Mouse (Mus musculus) erythroid progenitor cell, adult 5-6 weeks (primary cell): ENCODE results near the gene Mdm2. TPM values are rescaled to one million over a fixed set of nuclear protein-coding genes. Genes with fewer than 3 reads are reported as not detected.

Source experiments
- ATAC-seq: replicated peaks from 2 replicates; pipeline ENCODE4 v1.8.0; 2016; ENCODE audit warnings: moderate number of reproducible peaks, mild to moderate bottlenecking, moderate TSS enrichment, inconsistent platforms; ENCODE audit not compliant: poor library complexity, low FRiP score, severe bottlenecking
- total RNA-seq, 2 experiments: library from RNA; stranded (forward) in 1 of 2; stranded (reverse) in 1 of 2; fragments of 150-400 nt in 1 of 2; fragments of 186-747, 209-891 nt in 1 of 2; gene quantifications; 2 replicates each; pipeline versions ENCODE4 v1.2.3 to v1.2.4; 2015 to 2017; ENCODE audit warnings: low replicate concordance in 2 of 2

The Mdm2 gene
- total RNA-seq, 2 experiments from 2014 or later, result 82.0 to 84.7 TPM

GRCm38 (mm10) chr10:117664926-117665209 is 45.7 kb downstream of the Mdm2 start:
- no peak for ATAC-seq

- no peak for ATAC-seq
These were observed 46.2 kb downstream of the Mdm2 start for GRCm38 (mm10) chr10:117664208-117664925.

GRCm38 (mm10) chr10:117663865-117664200 is 46.7 kb downstream of the Mdm2 start:
- no peak for ATAC-seq

GRCm38 (mm10) chr10:117663056-117663864 is 47.3 kb downstream of the Mdm2 start:
- ATAC-seq, result no peak

GRCm38 (mm10) chr10:117662316-117663055 is 48.1 kb downstream of the Mdm2 start:
- ATAC-seq, result no peak

GRCm38 (mm10) chr10:117659819-117660218 is 50.7 kb downstream of the Mdm2 start:
- no peak for ATAC-seq

- ATAC-seq, result no peak
These were observed 51.1 kb downstream of the Mdm2 start for GRCm38 (mm10) chr10:117659430-117659813.

GRCm38 (mm10) chr10:117658522-117659429 is 51.8 kb downstream of the Mdm2 start:
- ATAC-seq, result no peak

GRCm38 (mm10) chr10:117657659-117658306 is 52.8 kb downstream of the Mdm2 start:
- no peak for ATAC-seq

GRCm38 (mm10) chr10:117656985-117657658 is 53.4 kb downstream of the Mdm2 start:
- ATAC-seq, result no peak

- ATAC-seq, result no peak
These were observed 53.9 kb downstream of the Mdm2 start for GRCm38 (mm10) chr10:117656662-117656962.

- no peak for ATAC-seq
These were observed 54.5 kb downstream of the Mdm2 start for GRCm38 (mm10) chr10:117655908-117656661.

GRCm38 (mm10) chr10:117655460-117655859 is 55.1 kb downstream of the Mdm2 start:
- no peak for ATAC-seq

GRCm38 (mm10) chr10:117654576-117655123 is 55.9 kb downstream of the Mdm2 start:
- ATAC-seq, result no peak

- no peak for ATAC-seq
These were observed 56.8 kb downstream of the Mdm2 start for GRCm38 (mm10) chr10:117653779-117654173.

GRCm38 (mm10) chr10:117652930-117653778 is 57.4 kb downstream of the Mdm2 start:
- no peak for ATAC-seq

- no peak for ATAC-seq
These were observed 58.2 kb downstream of the Mdm2 start for GRCm38 (mm10) chr10:117652378-117652774.
